Mouse (Mus musculus): ENCODE results near the gene Mrgpra4.

The Mrgpra4 gene

DNA sequence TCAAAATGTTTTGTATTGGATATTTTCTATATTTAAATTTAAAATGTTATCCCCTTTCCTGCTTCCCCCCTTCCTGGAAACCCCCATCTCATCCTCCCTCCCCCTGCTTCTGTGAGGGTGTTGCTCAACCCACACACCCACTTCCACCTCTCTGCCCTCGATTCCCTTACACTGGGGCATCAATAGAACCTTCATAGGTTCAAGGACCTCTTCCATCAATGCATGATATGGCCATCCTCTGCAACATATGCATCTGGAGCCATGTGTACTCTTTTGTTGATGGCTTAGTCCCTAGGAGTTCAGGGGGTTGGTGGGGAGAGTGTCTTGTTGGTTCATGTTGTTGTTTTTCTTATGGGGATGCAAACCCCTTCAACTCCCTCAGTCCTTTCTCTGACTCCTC is at the start of gene Mrgpra4:
Mrgpra4 (minus strand) TSS at position 101 of the 400 bp plus-strand sequence.
- no peak for DNase-seq (ENCODE audit: low spot score in 2 of 2)

GRCm38 (mm10) chr7:48027497-48027896 is 45.6 kb upstream of the Mrgpra4 start, which contains the start of gene Mrgprx1:
Mrgprx1 (minus strand) TSS chr7:48027597.
- no peak for DNase-seq (ENCODE audit: low spot score in 2 of 2)

- DNase-seq (ENCODE audit: low spot score in 2 of 2): no peak
Measured at GRCm38 (mm10) chr7:48017874-48018273, 36.0 kb upstream of the Mrgpra4 start.

- DNase-seq (ENCODE audit: low spot score in 2 of 2): no peak
Measured at GRCm38 (mm10) chr7:47995689-47996088, 13.8 kb upstream of the Mrgpra4 start.

GRCm38 (mm10) chr7:47986752-47987151 is 4.9 kb upstream of the Mrgpra4 start:
- DNase-seq (ENCODE audit: low spot score in 2 of 2): no peak
